Mouse (Mus musculus): ENCODE results near the gene Commd9. TPM values are rescaled to one million over a fixed set of nuclear protein-coding genes. Genes with fewer than 3 reads are reported as not detected.

The Commd9 gene
- polyA plus RNA-seq, 1 experiment from 2014 or later: 65.2 TPM

- Histone ChIP-seq H3K36me3 (ENCODE audit: control insufficient read depth, insufficient read depth, low read length) (peaks cover 3% of the 10 kb centered on the region; the same call in 1 of the 2 replicates), H3K4me3 (ENCODE audit: low read depth, low read length) (no peak overlapping the region), H3K9ac (ENCODE audit: low read length) (no peak overlapping the region; the same call in 1 of the 2 replicates), H3K27ac (replicated peaks; ENCODE audit: low read depth, low read length) (no peak overlapping the region), H3K9me3 (ENCODE audit: control insufficient read depth, low read length) (no peaks in the 10 kb centered on the region), H3K27me3 (ENCODE audit: control insufficient read depth, insufficient read depth, low read length) (no peaks in the 10 kb centered on the region), H3K4me2 (ENCODE audit: low read depth, severe bottlenecking) (peak overlapping the region; percentile 7; the same call in 1 of the 2 replicates), H3K4me1 (ENCODE audit: control insufficient read depth, insufficient read depth, low read length) (no peaks in the 10 kb centered on the region)
- ATAC-seq (ENCODE audit: insufficient number of reproducible peaks, low FRiP score, low TSS enrichment, low read depth) (peak; percentile 29; the same call in 1 of the 2 replicates), DNase-seq (ENCODE audit: low spot score) (peak; percentile 91)
- WGBS: 30% methylated on average over 21 of the region's 21 CpGs
These were observed 19.7 kb downstream of the Commd9 start for GRCm38 (mm10) chr2:101905534-101906378.

- no peak overlapping the region for H3K4me3 ChIP-seq (ENCODE audit: low read depth, low read length)
- H3K9ac ChIP-seq (ENCODE audit: low read length): no peak overlapping the region; the same call in 1 of the 2 replicates
- H3K4me1 ChIP-seq (ENCODE audit: control insufficient read depth, insufficient read depth, low read length): no peaks in the 10 kb centered on the region
- WGBS: 76% methylated on average over 5 of the region's 5 CpGs
- no peak for DNase-seq (ENCODE audit: low spot score)
- no peak overlapping the region for H3K4me2 ChIP-seq (ENCODE audit: low read depth, severe bottlenecking)
- H3K27ac ChIP-seq (replicated peaks; ENCODE audit: low read depth, low read length): no peak overlapping the region
- ATAC-seq (ENCODE audit: insufficient number of reproducible peaks, low FRiP score, low TSS enrichment, low read depth): peak; percentile 32; the same call in 1 of the 2 replicates
- H3K9me3 ChIP-seq (ENCODE audit: control insufficient read depth, low read length): no peaks in the 10 kb centered on the region
- no peaks in the 10 kb centered on the region for H3K27me3 ChIP-seq (ENCODE audit: control insufficient read depth, insufficient read depth, low read length)
- peaks cover 3% of the 10 kb centered on the region; the same call in 1 of the 2 replicates for H3K36me3 ChIP-seq (ENCODE audit: control insufficient read depth, insufficient read depth, low read length)
These were observed 20.3 kb downstream of the Commd9 start for GRCm38 (mm10) chr2:101906379-101906690.

- H3K9me3 ChIP-seq (ENCODE audit: control insufficient read depth, low read length): no peaks in the 10 kb centered on the region
- no peak overlapping the region for H3K4me2 ChIP-seq (ENCODE audit: low read depth, severe bottlenecking)
- H3K9ac ChIP-seq (ENCODE audit: low read length): no peak overlapping the region
- 70% methylated on average over 10 of the region's 10 CpGs for WGBS
- no peak overlapping the region for H3K27ac ChIP-seq (replicated peaks; ENCODE audit: low read depth, low read length)
- H3K4me1 ChIP-seq (ENCODE audit: control insufficient read depth, insufficient read depth, low read length): no peaks in the 10 kb centered on the region
- ATAC-seq (ENCODE audit: insufficient number of reproducible peaks, low FRiP score, low TSS enrichment, low read depth): no peak
- DNase-seq (ENCODE audit: low spot score): no peak
- no peak overlapping the region for H3K4me3 ChIP-seq (ENCODE audit: low read depth, low read length)
- H3K36me3 ChIP-seq (ENCODE audit: control insufficient read depth, insufficient read depth, low read length): peaks cover 3% of the 10 kb centered on the region; the same call in 1 of the 2 replicates
- no peaks in the 10 kb centered on the region for H3K27me3 ChIP-seq (ENCODE audit: control insufficient read depth, insufficient read depth, low read length)
These were observed 21.5 kb downstream of the Commd9 start for GRCm38 (mm10) chr2:101907386-101908022.

GRCm38 (mm10) chr2:101908773-101909172 is 22.7 kb downstream of the Commd9 start:
- DNase-seq (ENCODE audit: low spot score) (no peak), ATAC-seq (ENCODE audit: insufficient number of reproducible peaks, low FRiP score, low TSS enrichment, low read depth) (no peak)
- Histone ChIP-seq H3K27me3 (ENCODE audit: control insufficient read depth, insufficient read depth, low read length) (no peaks in the 10 kb centered on the region), H3K27ac (replicated peaks; ENCODE audit: low read depth, low read length) (no peak overlapping the region), H3K9ac (ENCODE audit: low read length) (no peak overlapping the region), H3K4me3 (ENCODE audit: low read depth, low read length) (no peak overlapping the region), H3K4me1 (ENCODE audit: control insufficient read depth, insufficient read depth, low read length) (no peaks in the 10 kb centered on the region), H3K9me3 (ENCODE audit: control insufficient read depth, low read length) (no peaks in the 10 kb centered on the region), H3K36me3 (ENCODE audit: control insufficient read depth, insufficient read depth, low read length) (peaks cover 3% of the 10 kb centered on the region; the same call in 1 of the 2 replicates), H3K4me2 (ENCODE audit: low read depth, severe bottlenecking) (no peak overlapping the region)
- WGBS: 82% methylated on average over 13 of the region's 13 CpGs

GRCm38 (mm10) chr2:101909326-101910080 is 23.5 kb downstream of the Commd9 start:
- WGBS: 95% methylated on average over 15 of the region's 15 CpGs
- ATAC-seq (ENCODE audit: insufficient number of reproducible peaks, low FRiP score, low TSS enrichment, low read depth): no peak
- Histone ChIP-seq H3K4me1 (ENCODE audit: control insufficient read depth, insufficient read depth, low read length) (no peaks in the 10 kb centered on the region), H3K4me2 (ENCODE audit: low read depth, severe bottlenecking) (no peak overlapping the region), H3K36me3 (ENCODE audit: control insufficient read depth, insufficient read depth, low read length) (peaks cover 3% of the 10 kb centered on the region; the same call in 1 of the 2 replicates), H3K27me3 (ENCODE audit: control insufficient read depth, insufficient read depth, low read length) (no peaks in the 10 kb centered on the region), H3K27ac (replicated peaks; ENCODE audit: low read depth, low read length) (no peak overlapping the region), H3K9me3 (ENCODE audit: control insufficient read depth, low read length) (no peaks in the 10 kb centered on the region), H3K9ac (ENCODE audit: low read length) (no peak overlapping the region), H3K4me3 (ENCODE audit: low read depth, low read length) (no peak overlapping the region)
- no peak for DNase-seq (ENCODE audit: low spot score)

- DNase-seq (ENCODE audit: low spot score) (no peak), ATAC-seq (ENCODE audit: insufficient number of reproducible peaks, low FRiP score, low TSS enrichment, low read depth) (no peak)
- Histone ChIP-seq H3K9me3 (ENCODE audit: control insufficient read depth, low read length) (no peaks in the 10 kb centered on the region), H3K27me3 (ENCODE audit: control insufficient read depth, insufficient read depth, low read length) (no peaks in the 10 kb centered on the region), H3K4me1 (ENCODE audit: control insufficient read depth, insufficient read depth, low read length) (no peaks in the 10 kb centered on the region), H3K9ac (ENCODE audit: low read length) (no peak overlapping the region), H3K4me3 (ENCODE audit: low read depth, low read length) (no peak overlapping the region), H3K36me3 (ENCODE audit: control insufficient read depth, insufficient read depth, low read length) (no peaks in the 10 kb centered on the region), H3K4me2 (ENCODE audit: low read depth, severe bottlenecking) (no peak overlapping the region), H3K27ac (replicated peaks; ENCODE audit: low read depth, low read length) (no peak overlapping the region)
- WGBS: 77% methylated on average over 7 of the region's 7 CpGs
These were observed 32.5 kb downstream of the Commd9 start for GRCm38 (mm10) chr2:101918518-101918917.

- no peaks in the 10 kb centered on the region for H3K36me3 ChIP-seq (ENCODE audit: control insufficient read depth, insufficient read depth, low read length)
- H3K27ac ChIP-seq (replicated peaks; ENCODE audit: low read depth, low read length): no peak overlapping the region
- WGBS: 66% methylated on average over 2 of the region's 2 CpGs
- H3K4me2 ChIP-seq (ENCODE audit: low read depth, severe bottlenecking): no peak overlapping the region
- DNase-seq (ENCODE audit: low spot score): no peak
- no peak for ATAC-seq (ENCODE audit: insufficient number of reproducible peaks, low FRiP score, low TSS enrichment, low read depth)
- no peak overlapping the region for H3K9ac ChIP-seq (ENCODE audit: low read length)
- H3K4me3 ChIP-seq (ENCODE audit: low read depth, low read length): no peak overlapping the region
- H3K27me3 ChIP-seq (ENCODE audit: control insufficient read depth, insufficient read depth, low read length): no peaks in the 10 kb centered on the region
- no peaks in the 10 kb centered on the region for H3K4me1 ChIP-seq (ENCODE audit: control insufficient read depth, insufficient read depth, low read length)
- H3K9me3 ChIP-seq (ENCODE audit: control insufficient read depth, low read length): no peaks in the 10 kb centered on the region
These were observed 34.1 kb downstream of the Commd9 start for GRCm38 (mm10) chr2:101920136-101920554.

- WGBS: 89% methylated on average over 4 of the region's 4 CpGs
- Histone ChIP-seq H3K27me3 (ENCODE audit: control insufficient read depth, insufficient read depth, low read length) (no peaks in the 10 kb centered on the region), H3K9ac (ENCODE audit: low read length) (no peak overlapping the region), H3K4me2 (ENCODE audit: low read depth, severe bottlenecking) (no peak overlapping the region), H3K27ac (replicated peaks; ENCODE audit: low read depth, low read length) (no peak overlapping the region), H3K36me3 (ENCODE audit: control insufficient read depth, insufficient read depth, low read length) (no peaks in the 10 kb centered on the region), H3K9me3 (ENCODE audit: control insufficient read depth, low read length) (no peaks in the 10 kb centered on the region), H3K4me1 (ENCODE audit: control insufficient read depth, insufficient read depth, low read length) (no peaks in the 10 kb centered on the region), H3K4me3 (ENCODE audit: low read depth, low read length) (no peak overlapping the region)
- no peak for ATAC-seq (ENCODE audit: insufficient number of reproducible peaks, low FRiP score, low TSS enrichment, low read depth)
- DNase-seq (ENCODE audit: low spot score): no peak
These were observed 36.3 kb downstream of the Commd9 start for GRCm38 (mm10) chr2:101922302-101922701.

All from limb, embryonic 11.5 days (tissue).